Mouse (Mus musculus): ENCODE data around the gene Mtrf1.

- TF ChIP-seq CTCF (IDR thresholded peaks at IDR 0.05) (no peak), EP300 (IDR thresholded peaks at IDR 0.05) (peak; percentile 84)
Observed at GRCm38 (mm10) chr14:79425979-79426729, 28.6 kb downstream of the Mtrf1 start, which contains the start of gene Kbtbd7.
